In the genomic region with DNA sequence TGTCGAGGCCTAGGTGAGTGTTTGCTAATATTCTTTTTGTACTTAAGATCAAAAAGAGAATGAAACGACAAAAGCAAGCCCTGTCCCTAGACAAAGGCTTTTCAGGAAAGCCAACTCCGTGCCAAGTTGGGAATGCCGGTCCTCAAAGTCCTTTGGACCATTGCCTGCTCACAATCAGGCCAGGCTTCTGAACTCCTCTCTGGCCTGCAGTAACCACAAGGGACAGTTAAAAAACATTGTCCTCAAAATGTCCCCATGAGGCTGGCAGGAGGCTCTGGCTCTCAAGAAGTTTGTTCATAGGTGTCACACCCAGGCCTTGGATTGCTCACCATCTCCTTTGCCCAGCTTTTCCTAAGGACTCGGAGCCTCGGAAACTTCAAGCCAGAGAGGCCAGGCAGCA, we compare ENCODE assay signal across 31 mouse cellular contexts. TPM values are rescaled to one million over a fixed set of nuclear protein-coding genes. Genes with fewer than 3 reads are reported as not detected.
DNase-seq lines count a peak whose midpoint lies in the region; TF ChIP-seq lines count a peak whose summit lies in the region.
"Had no signal": no experiment of that assay in that cellular context is flagged by ENCODE, and none has a peak within 500 bp of the region (broad histone marks: within the 10 kb centered on the region; RNA-seq: fewer than 3 reads in every experiment).

No protein-coding gene starts in this region.

- H3K36me3 ChIP-seq in liver, adult 2 months (ENCODE audit: control insufficient read depth, insufficient read depth, low read length): no peaks in the 10 kb centered on the region
- H3K36me3 ChIP-seq: hindbrain, embryonic 12.5 days; limb, embryonic 12.5 days; midbrain, embryonic 12.5 days had no signal

- no peak for TF ChIP-seq POLR2A in liver, adult 2 months (IDR thresholded peaks at IDR 0.05; ENCODE audit: extremely low read depth, insufficient read depth, low read length)

- peak; percentile 86 for DNase-seq in heart, adult 11 months
- DNase-seq in heart, adult 9 months (ENCODE audit: low spot score in 2 of 2): no peak
- DNase-seq in liver, adult 2 months (ENCODE audit: extremely low read depth, low read depth, low spot score): peak; percentile 36
- no peak for DNase-seq in liver
- DNase-seq in thymus, postnatal 25 days: peak; percentile 19
- DNase-seq in thymus, postnatal 10 days (ENCODE audit: low spot score in 2 of 2): no peak
- DNase-seq in right cerebral cortex, postnatal 25 days: no peak
- DNase-seq: adrenal gland, adult 2 months; cerebellum, adult 9-11 months; gastrocnemius, postnatal 14 days; heart, adult 2 months; kidney, adult 9 months had no signal

- no peak overlapping the region for H3K9ac ChIP-seq in liver, adult 2 months (ENCODE audit: low read depth, low read length)
- H3K9ac ChIP-seq: forebrain, embryonic 13.5 days; hindbrain, embryonic 12.5 days; limb, embryonic 12.5 days; liver, embryonic 14.5 days; midbrain, embryonic 12.5 days had no signal

- H3K79me2 ChIP-seq in liver, adult 2 months (ENCODE audit: control insufficient read depth, insufficient read depth, low read length): no peaks in the 10 kb centered on the region

- WGBS in liver, adult 2 months: 48% methylated on average over 6 of the region's 6 CpGs

- H3K4me1 ChIP-seq in liver, adult 2 months (ENCODE audit: control insufficient read depth, insufficient read depth, low read length): peaks cover 4% of the 10 kb centered on the region; the same call in 1 of the 2 replicates

- H3K27ac ChIP-seq in liver, adult 2 months (replicated peaks; ENCODE audit: insufficient read depth, low read depth, low read length): no peak overlapping the region
- H3K27ac ChIP-seq: forebrain, embryonic 13.5 days; heart, adult 2 months; hindbrain, embryonic 12.5 days; limb, embryonic 12.5 days; liver, embryonic 14.5 days; midbrain, embryonic 12.5 days had no signal

- no peak overlapping the region for H3K4me3 ChIP-seq in liver, adult 2 months (ENCODE audit: insufficient read depth, low read depth, low read length)
- H3K4me3 ChIP-seq: erythroblast, embryonic 14.5 days; forebrain, embryonic 13.5 days; heart, adult 2 months; hindbrain, embryonic 12.5 days; limb, embryonic 12.5 days; midbrain, embryonic 12.5 days had no signal

- H3K27me3 ChIP-seq in liver, adult 2 months (ENCODE audit: control insufficient read depth, insufficient read depth, low read length): no peaks in the 10 kb centered on the region
- H3K27me3 ChIP-seq: CH12.LX; forebrain, embryonic 13.5 days; hindbrain, embryonic 12.5 days; limb, embryonic 12.5 days; midbrain, embryonic 12.5 days had no signal

- no peak for TF ChIP-seq CTCF in liver, adult 2 months (IDR thresholded peaks at IDR 0.05; ENCODE audit: low read depth, low read length)

RNA-seq across cellular contexts. Expression of a gene that starts 13.0 kb away (rescaled TPM):
- 1.1 and 1.2 TPM in 2 replicates for total RNA-seq in liver, adult 2 months (2014; rRNA removed)
- 5.7 and 7.5 TPM in 2 replicates for polyA plus RNA-seq in liver, adult 2 months (2012; rRNA removed)

RNA-seq across cellular contexts. Expression of a gene that starts 38.0 kb away (rescaled TPM):
- 257 and 318 TPM in 2 replicates for total RNA-seq in liver, adult 2 months (2014; rRNA removed)
- polyA plus RNA-seq in liver, adult 2 months (2012; rRNA removed): 26.0 and 37.2 TPM in 2 replicates

RNA-seq across cellular contexts. Expression of a gene that starts 56.1 kb away (rescaled TPM):
- 0.18 TPM in 1 of 2 replicates, not detected in the other for total RNA-seq in liver, adult 2 months (2014; rRNA removed)
- polyA plus RNA-seq in liver, adult 2 months (2012; rRNA removed): not detected in 2 replicates
- total RNA-seq: adrenal gland, adult 2 months; CH12.LX; gastrocnemius, postnatal 14 days; heart, adult 2 months; layer of hippocampus, postnatal 25 days; left cerebral cortex, postnatal 10 days; MEL; monocyte, adult 5-6 weeks had no signal
- polyA plus RNA-seq: adrenal gland, adult 2 months; brain, embryonic 14.5 days; cortical plate, adult 2 months; embryonic facial prominence, embryonic 11.5 days; erythroblast, embryonic 14.5 days; forebrain, embryonic 13.5 days; frontal cortex, adult 2 months; heart, adult 2 months; heart, embryonic 16.5 days; hindbrain, embryonic 12.5 days; large intestine, adult 2 months; limb, embryonic 12.5 days; liver, embryonic 14.5 days; midbrain, embryonic 12.5 days; neural tube, embryonic 11.5 days; small intestine, adult 2 months had no signal

Comparison
In these comparisons a context has a peak if more than half of its experiments do, and no peak if none do; other contexts are left out.
1. DNase-seq: peak in heart, adult 11 months (single experiment), liver, adult 2 months (single experiment) and thymus, postnatal 25 days (single experiment); none in heart, adult 9 months (0 of 2), liver (single experiment), thymus, postnatal 10 days (0 of 2) and right cerebral cortex, postnatal 25 days (single experiment).